Mouse (Mus musculus) bone marrow, adult 2 months (tissue): ENCODE data around the gene Cypt12. TPM values are rescaled to one million over a fixed set of nuclear protein-coding genes. Genes with fewer than 3 reads are reported as not detected.

ENCODE experiments used
- H3K27ac ChIP-seq: fragments of 200-500 bp; 2 replicates; pipeline ENCODE4 v1.5.1; 2012; ENCODE audit warnings: low read depth, mild to moderate bottlenecking, control low read depth, inconsistent platforms, low read length; ENCODE audit not compliant: control insufficient read depth, poor library complexity, insufficient read depth
- H3K4me1 ChIP-seq: fragments of 200-500 bp; 2 replicates; pipeline ENCODE4 v1.6.1; 2011; ENCODE audit warnings: low read length; ENCODE audit not compliant: control insufficient read depth, insufficient read depth
- H3K4me3 ChIP-seq: fragments of 200-500 bp; replicated peaks from 2 replicates; pipeline ENCODE3; 2011; ENCODE audit warnings: mild to moderate bottlenecking, low read depth, low read length, control low read depth; ENCODE audit not compliant: control insufficient read depth
- CTCF ChIP-seq: fragments of 200-500 bp; IDR thresholded peaks from 2 replicates; pipeline ENCODE4 v1.5.1; 2011; ENCODE audit warnings: low read length, control low read depth; ENCODE audit not compliant: control insufficient read depth, insufficient read depth
- POLR2A ChIP-seq: fragments of 200-500 bp; IDR thresholded peaks from 2 replicates; pipeline ENCODE4 v1.6.1; 2011; ENCODE audit warnings: low read depth, mild to moderate bottlenecking, control low read depth, low read length, borderline replicate concordance; ENCODE audit not compliant: control insufficient read depth
- WGBS: fragments of 180-500 bp; shearing (Covaris S2); methylation state at CpG from one replicate; pipeline ENCODE4 v1.1.7; 2018; 5-methylcytosine and 5-hydroxymethylcytosine counted together
- polyA plus RNA-seq: library from polyadenylated mRNA; stranded (reverse); fragments of >200 nt; gene quantifications from 2 replicates; pipeline ENCODE4 v1.2.4, GENCODE M21; 2011; ENCODE audit warnings: low replicate concordance; ENCODE audit not compliant: missing spikeins, insufficient read depth, insufficient read length

The Cypt12 gene
- polyA plus RNA-seq, result not detected in 2 replicates

GRCm38 (mm10) chr3:17948299-17948698 is at the start of gene Cypt12:
TSS of gene Cypt12 (plus strand) at chr3:17948410.
- H3K27ac ChIP-seq, result no peak within 1 kb of the TSS
- no peak within 1 kb of the TSS for H3K4me3 ChIP-seq
- no peaks in the 10 kb centered on the region for H3K4me1 ChIP-seq
- 88% methylated on average over 13 of the region's 13 CpGs for WGBS
- TF ChIP-seq POLR2A, result no peak
- no peak for TF ChIP-seq CTCF

- TF ChIP-seq POLR2A (no peak), CTCF (no peak)
- no peaks in the 10 kb centered on the region for H3K4me1 ChIP-seq
- H3K4me3 ChIP-seq, result no peak overlapping the region
- no peak overlapping the region for H3K27ac ChIP-seq
Measured at GRCm38 (mm10) chr3:17913796-17914195, 34.4 kb upstream of the Cypt12 start.

DNA sequence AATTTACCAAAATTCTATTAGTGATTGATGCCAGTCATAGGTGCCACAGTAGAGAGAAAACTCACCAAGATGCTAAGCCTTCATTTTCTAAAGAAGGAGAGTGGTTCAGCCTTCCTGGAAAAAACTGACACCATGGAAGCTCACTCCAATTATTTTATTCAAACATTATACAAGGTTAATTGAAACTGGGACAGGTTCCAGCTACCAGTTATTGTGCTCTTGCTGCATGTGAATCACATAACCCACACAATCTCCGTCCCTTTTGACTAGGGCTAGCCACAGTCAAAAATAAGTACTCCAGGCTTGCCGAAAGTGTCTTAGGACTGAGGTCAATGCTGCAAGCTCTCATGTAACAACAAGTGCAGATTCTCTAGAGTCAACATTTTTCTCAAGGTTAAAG is 8.0 kb upstream of the Cypt12 start:
- Histone ChIP-seq H3K27ac (no peak overlapping the region), H3K4me1 (no peaks in the 10 kb centered on the region), H3K4me3 (no peak overlapping the region)
- TF ChIP-seq CTCF (no peak), POLR2A (no peak)
- 77% methylated on average over 2 of the region's 2 CpGs for WGBS
